Mouse (Mus musculus) MEL (cell line): ENCODE data around the gene Gpd1l.

Source experiments
- CHD2 ChIP-seq: IDR thresholded peaks from 2 replicates; pipeline ENCODE4 v1.6.1; 2011; ENCODE audit warnings: low read length, improper control_type of control experiment
- CTCF ChIP-seq, 3 experiments: IDR thresholded peaks in 2 of 3; conservative IDR thresholded peaks in 1 of 3; 2 replicates each; pipeline ENCODE4 v1.5.1; 2011 to 2012; ENCODE audit warnings: low read length in 3 of 3, low read depth in 2 of 3, mild to moderate bottlenecking in 2 of 3, improper control_type of control experiment in 1 of 3, inconsistent platforms in 1 of 3, mixed read lengths in 1 of 3, moderate library complexity in 1 of 3; ENCODE audit not compliant: control insufficient read depth in 1 of 3, insufficient read depth in 1 of 3, poor library complexity in 1 of 3, severe bottlenecking in 1 of 3
- EP300 ChIP-seq, 2 experiments: IDR thresholded peaks; 2 replicates each; pipeline ENCODE4 v1.6.1; 2011; ENCODE audit warnings: improper control_type of control experiment in 2 of 2, low read length in 2 of 2, low read depth in 1 of 2, mild to moderate bottlenecking in 1 of 2
- HCFC1 ChIP-seq: IDR thresholded peaks from 2 replicates; pipeline ENCODE4 v1.6.1; 2012; ENCODE audit warnings: low read depth, mild to moderate bottlenecking, inconsistent platforms, low read length, improper control_type of control experiment, moderate library complexity
- POLR2AphosphoS5 ChIP-seq: IDR thresholded peaks from 2 replicates; pipeline ENCODE4 v1.6.1; 2012; ENCODE audit warnings: low read depth, borderline replicate concordance, mild to moderate bottlenecking, inconsistent platforms, low read length, moderate library complexity, mixed read lengths
- ZC3H11A ChIP-seq: IDR thresholded peaks from 2 replicates; pipeline ENCODE4 v1.6.1; 2012; ENCODE audit warnings: low read depth, mild to moderate bottlenecking, inconsistent platforms, low read length, improper control_type of control experiment

DNA sequence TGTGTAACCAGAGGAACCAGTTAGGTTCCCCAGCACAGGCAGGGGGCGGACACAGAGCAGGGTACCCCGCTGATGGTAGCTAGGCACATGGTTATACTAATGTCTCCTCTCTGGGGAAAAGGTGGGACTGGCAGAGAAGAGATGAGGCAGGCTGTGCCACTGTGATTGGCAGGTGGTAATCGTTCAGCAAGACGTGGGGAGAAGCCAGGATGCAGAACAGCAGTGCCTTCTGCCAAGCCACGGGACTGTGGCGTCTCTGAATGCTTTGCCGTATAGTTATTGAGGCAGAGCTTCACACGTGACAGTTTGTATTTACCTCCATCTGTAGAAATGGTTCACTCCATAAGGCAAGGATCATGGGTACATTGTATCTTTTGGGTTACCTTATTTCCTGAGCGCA is 79.1 kb downstream of the Gpd1l start:
- TF ChIP-seq EP300 (IDR thresholded peaks at IDR 0.05; ENCODE audit: low read depth in 1 of 2, low read length in 2 of 2): no peak
- TF ChIP-seq HCFC1: no peak
- no peak for TF ChIP-seq POLR2AphosphoS5
- TF ChIP-seq CTCF (IDR thresholded peaks at IDR 0.05 in 2 of 3, conservative IDR thresholded peaks at IDR 0.05 in 1 of 3; ENCODE audit: control insufficient read depth in 1 of 3, insufficient read depth in 1 of 3, low read depth in 2 of 3, low read length in 3 of 3, poor library complexity in 1 of 3, severe bottlenecking in 1 of 3): no peak
- no peak for TF ChIP-seq ZC3H11A
- no peak for TF ChIP-seq CHD2
